Mouse (Mus musculus) left cerebral cortex, adult 18-20 months (tissue): Measurements from ENCODE around the gene Fam90a1a. TPM values are rescaled to one million over a fixed set of nuclear protein-coding genes. Genes with fewer than 3 reads are reported as not detected.

Experiments used
- total RNA-seq, 2 experiments: library from RNA; stranded (reverse); gene quantifications; 2 replicates each; pipeline ENCODE4 v1.2.3; 2021

Gene Fam90a1a
- total RNA-seq, 2 experiments from 2014 or later, result not detected

Other genes starting within 250 kb of the Fam90a1a start
- gene Defa24, start 224.2 kb upstream of the Fam90a1a start, total RNA-seq, result not detected
- not detected for gene Defb50, start 135.2 kb upstream of the Fam90a1a start, total RNA-seq
- not detected for gene Defb2, start 118.8 kb upstream of the Fam90a1a start, total RNA-seq
- gene Defb10, start 99.8 kb upstream of the Fam90a1a start, total RNA-seq, result not detected
- gene Defb9, start 73.3 kb upstream of the Fam90a1a start, total RNA-seq, result not detected
- not detected for gene Defb11, start 52.3 kb upstream of the Fam90a1a start, total RNA-seq
- gene Defb15, start 26.0 kb upstream of the Fam90a1a start, total RNA-seq, result not detected
- not detected for gene Defb35, start 20.4 kb upstream of the Fam90a1a start, total RNA-seq
- not detected for gene Defb13, start 12.0 kb upstream of the Fam90a1a start, total RNA-seq
- gene Ccdc70, start 11.1 kb downstream of the Fam90a1a start, total RNA-seq, result not detected
- 1 to 10 TPM; 1.4 to 2.0 TPM for gene Atp7b, start 101.6 kb downstream of the Fam90a1a start, total RNA-seq
- 10 to 100 TPM; 29.6 to 36.1 TPM for gene Alg11, start 102.0 kb downstream of the Fam90a1a start, total RNA-seq
- not detected for gene Nek5, start 166.3 kb downstream of the Fam90a1a start, total RNA-seq
- gene Nek3, start 207.7 kb downstream of the Fam90a1a start, total RNA-seq, result 1 to 10 TPM; 1.8 to 1.9 TPM
- under 1 TPM; 0.14 to 0.42 TPM for gene Ckap2, start 227.1 kb downstream of the Fam90a1a start, total RNA-seq
- 10 to 100 TPM; 20.4 to 24.1 TPM for gene Vps36, start 234.1 kb downstream of the Fam90a1a start, total RNA-seq